Mouse (Mus musculus): ENCODE measurements at regions not wholly inside any gene's neighbourhood (a gene's known extent, or its start where the extent isn't known, plus 50 kb on each side); places are given as distances from the start of the nearest gene placed in this dataset.

GRCm38 (mm10) chr11:85966207-85966606, 80.0 kb downstream of the Tbx4 start:
- CTCF ChIA-PET = no interaction called here

- CTCF ChIA-PET = interaction anchor here (0.7 kb wide), 1 partner anchor 656 kb away, joined by 4 read pairs; no protein-coding TSS in a partner anchor
Observed at GRCm38 (mm10) chr11:85970287-85970686, 84.1 kb downstream of the Tbx4 start.

DNA sequence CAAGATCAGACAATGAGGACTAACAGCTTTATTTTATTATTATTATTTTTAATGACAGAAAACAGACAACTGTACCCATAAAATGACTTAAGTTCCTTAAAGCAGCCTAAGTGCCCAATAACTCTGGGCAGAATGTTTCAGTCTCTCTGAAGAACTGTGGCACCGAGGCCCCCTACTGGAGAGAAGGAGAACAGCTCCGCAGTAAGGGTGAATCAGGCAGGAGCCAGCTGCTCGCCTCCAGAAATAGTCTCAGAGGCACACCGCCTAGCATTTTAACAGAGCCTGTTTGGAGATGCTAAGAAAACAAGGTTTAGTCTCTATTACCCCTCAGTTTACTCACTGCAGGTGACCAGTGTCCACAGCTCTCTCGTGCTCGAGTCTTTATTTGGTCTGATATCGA, 86.2 kb downstream of the Tbx4 start:
- CTCF ChIA-PET = interaction anchor here (0.6 to 1.1 kb wide), 2 partner anchors 18 to 203 kb away, joined by 3 to 4 read pairs; no protein-coding TSS in a partner anchor

GRCm38 (mm10) chr11:85973736-85974135, 87.5 kb downstream of the Tbx4 start:
- CTCF ChIA-PET = no interaction called here

- CTCF ChIA-PET = interaction anchor here (0.6 kb wide), 1 partner anchor 392 kb away, joined by 3 read pairs; no protein-coding TSS in a partner anchor
Observed at GRCm38 (mm10) chr11:85976693-85977434, 90.6 kb downstream of the Tbx4 start.

GRCm38 (mm10) chr11:85980388-85980787, 94.2 kb downstream of the Tbx4 start:
- CTCF ChIA-PET = interaction anchor here (0.6 kb wide), 1 partner anchor 135 kb away, joined by 3 read pairs; no protein-coding TSS in a partner anchor

- CTCF ChIA-PET = no interaction called here
Observed at GRCm38 (mm10) chr11:85981561-85981960, 95.3 kb downstream of the Tbx4 start.

- CTCF ChIA-PET = no interaction called here
Observed at GRCm38 (mm10) chr11:85986338-85986737, 100.1 kb downstream of the Tbx4 start.

GRCm38 (mm10) chr11:85987181-85987580, 101.0 kb downstream of the Tbx4 start:
- CTCF ChIA-PET = no interaction called here

GRCm38 (mm10) chr11:85989536-85989935, 103.3 kb downstream of the Tbx4 start:
- CTCF ChIA-PET = interaction anchor here (0.6 kb wide), 1 partner anchor 139 kb away, joined by 7 read pairs; no protein-coding TSS in a partner anchor

- CTCF ChIA-PET = interaction anchor here (0.6 kb wide), 1 partner anchor 139 kb away, joined by 7 read pairs; no protein-coding TSS in a partner anchor
Observed at GRCm38 (mm10) chr11:85989940-85990493, 103.8 kb downstream of the Tbx4 start.

DNA sequence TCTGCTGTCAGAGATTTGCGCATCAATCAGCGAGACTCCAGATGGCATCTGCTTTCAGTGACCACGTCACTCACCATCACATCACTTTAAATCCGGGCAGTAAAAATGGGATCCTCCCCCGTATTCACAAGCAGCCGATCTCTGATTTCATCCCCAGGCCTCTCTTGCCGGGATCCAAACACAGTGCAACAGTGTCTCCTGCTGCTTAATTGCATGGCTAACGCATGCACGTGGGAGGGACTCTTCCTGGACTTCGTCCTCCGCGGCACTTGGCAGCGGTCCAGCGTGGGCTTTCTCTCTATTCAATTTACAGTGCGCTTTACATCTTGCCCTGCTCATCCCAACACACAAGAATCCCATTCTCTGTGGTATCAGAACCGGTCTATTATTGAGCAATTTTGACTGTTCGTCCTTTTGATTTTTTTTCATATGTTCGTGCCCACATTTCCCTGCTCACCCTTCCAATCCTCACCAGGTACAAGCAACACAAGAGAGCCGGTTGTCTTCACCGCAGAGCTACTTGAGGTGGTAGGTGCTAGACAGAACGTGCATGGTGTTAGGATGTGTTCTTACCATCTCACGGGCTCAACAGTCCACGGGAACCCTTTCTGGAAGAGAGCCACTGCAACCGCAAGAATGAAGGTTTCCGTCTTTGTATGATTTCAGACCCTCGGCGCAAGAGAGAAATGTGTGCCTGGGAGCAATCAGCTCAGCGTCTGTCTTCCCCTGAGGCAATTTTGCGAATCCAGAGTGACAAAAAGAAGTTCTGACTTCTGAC, 109.3 kb downstream of the Tbx4 start:
- CTCF ChIA-PET = no interaction called here

DNA sequence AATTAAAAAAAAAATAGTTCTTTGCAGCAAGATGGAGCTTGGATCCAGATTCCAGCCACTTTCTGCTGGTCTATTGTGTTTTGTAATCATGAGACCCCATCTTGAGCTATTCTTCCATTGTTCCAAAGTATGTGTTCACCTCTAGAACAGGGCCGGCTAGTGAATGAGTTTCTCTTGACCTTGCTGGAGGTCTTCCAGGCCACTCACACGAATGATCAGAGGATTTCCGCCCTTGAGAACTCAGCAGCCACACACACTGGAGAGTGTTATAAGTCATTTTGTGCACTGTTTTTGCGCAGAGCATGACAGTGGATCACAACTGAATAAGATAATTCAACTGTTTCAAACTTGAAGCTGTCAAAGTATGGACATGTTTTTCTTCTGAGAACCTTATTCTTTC, 110.5 kb downstream of the Tbx4 start:
- CTCF ChIA-PET = no interaction called here

DNA sequence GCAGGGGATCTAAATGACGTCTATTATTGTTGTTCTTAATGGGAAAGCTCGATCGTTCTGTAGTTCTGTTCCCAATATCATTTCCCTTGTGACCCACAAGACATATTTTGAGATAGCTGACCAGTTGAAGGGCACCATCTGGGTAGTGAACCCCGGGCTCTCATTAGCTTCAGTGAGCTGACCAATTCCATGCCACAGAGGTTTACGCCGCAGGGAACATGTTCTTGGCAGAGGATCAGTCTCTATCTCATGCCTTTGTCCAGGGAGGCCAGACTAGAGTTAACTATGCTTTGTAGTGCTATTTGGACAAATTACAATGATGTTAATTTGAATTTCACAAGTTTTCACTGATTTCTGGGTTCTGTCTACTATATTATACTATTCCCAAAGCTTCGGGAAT, 117.1 kb downstream of the Tbx4 start:
- CTCF ChIA-PET = no interaction called here

- CTCF ChIA-PET = no interaction called here
Observed at GRCm38 (mm10) chr11:86005284-86005683, 119.1 kb downstream of the Tbx4 start.

GRCm38 (mm10) chr11:86005899-86006445, 119.8 kb downstream of the Tbx4 start:
- CTCF ChIA-PET = no interaction called here

DNA sequence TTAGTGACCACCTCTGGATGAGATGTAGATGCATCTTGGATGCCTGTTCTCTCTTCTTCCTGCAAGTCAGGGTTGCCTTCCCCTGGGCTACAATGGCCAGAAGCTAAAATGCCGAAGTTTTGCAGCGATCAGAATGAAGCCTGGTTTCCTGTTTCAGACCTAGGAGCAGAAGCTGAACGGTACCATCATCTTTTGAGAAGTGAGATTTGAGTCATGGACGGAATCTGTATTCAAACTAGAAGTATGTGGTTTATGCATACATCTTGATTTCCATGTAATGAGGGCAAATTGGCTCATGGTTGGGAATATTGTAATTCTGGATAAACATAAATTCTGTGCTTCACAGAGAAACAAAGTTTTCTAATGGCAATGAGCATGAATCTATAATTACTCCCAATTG, 120.6 kb downstream of the Tbx4 start:
- CTCF ChIA-PET = no interaction called here
